Mouse (Mus musculus) small intestine, adult 2 months (tissue): ENCODE results near the gene Fndc1.

ENCODE experiments used
- CTCF ChIP-seq: fragments of 200-500 bp; IDR thresholded peaks from 2 replicates; pipeline ENCODE4 v1.5.1; 2012; ENCODE audit warnings: low read depth, mild to moderate bottlenecking, control low read depth, inconsistent platforms, low read length, moderate library complexity, mixed read lengths; ENCODE audit not compliant: insufficient replicate concordance, insufficient read length; ENCODE audit errors: extremely low read depth
- POLR2A ChIP-seq: fragments of 200-500 bp; IDR thresholded peaks from 2 replicates; pipeline ENCODE4 v1.6.1; 2012; ENCODE audit warnings: low read depth, mild to moderate bottlenecking, control low read depth, inconsistent platforms, low read length, moderate library complexity

DNA sequence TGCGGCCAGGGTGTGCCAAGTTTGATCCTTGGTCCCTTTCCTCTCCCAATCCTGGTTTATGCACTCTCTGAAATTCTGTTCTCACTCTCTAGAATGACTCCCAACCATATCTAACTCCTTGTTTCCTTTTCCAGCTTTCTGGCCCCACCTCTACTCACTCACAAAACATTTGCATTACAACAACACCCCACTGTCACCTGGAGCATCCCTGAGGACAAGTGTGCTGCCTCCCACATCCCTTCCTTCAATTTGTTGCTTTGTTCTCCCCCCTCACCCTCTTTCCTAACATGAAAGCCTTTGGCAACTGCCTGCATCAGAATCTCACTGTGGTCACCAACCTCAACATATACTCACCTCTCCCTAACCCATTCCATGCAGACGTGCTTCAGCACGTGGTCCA is 27.2 kb downstream of the Fndc1 start:
- TF ChIP-seq CTCF = no peak
- TF ChIP-seq POLR2A = no peak
